Mouse (Mus musculus): ENCODE measurements around the gene Myg1. TPM values are rescaled to one million over a fixed set of nuclear protein-coding genes. Genes with fewer than 3 reads are reported as not detected.

Gene Myg1
- total and polyA plus RNA-seq, 2 experiments from 2014 or later, result 46.4 to 85.7 TPM

DNA sequence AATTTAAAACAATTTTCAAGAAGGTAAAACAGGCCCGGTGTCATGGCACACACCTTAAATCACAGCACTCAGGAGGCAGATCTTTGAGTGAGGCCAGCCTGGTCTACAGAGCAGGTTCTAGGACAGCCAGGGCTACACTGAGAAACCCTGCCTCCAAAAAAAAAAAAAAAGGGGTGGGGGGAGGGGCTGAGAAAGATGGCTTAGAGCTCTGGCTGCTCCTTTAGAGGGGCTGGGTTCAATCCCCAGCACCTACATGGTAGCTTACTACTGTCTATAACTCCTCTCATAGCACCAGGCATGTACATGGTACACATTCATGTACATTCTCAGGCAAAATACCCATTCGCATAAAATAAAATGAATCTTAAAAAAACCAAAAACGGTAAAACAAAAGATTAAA, 13.0 kb downstream of the Myg1 start:
- no peak overlapping the region for H3K4me3 ChIP-seq (ENCODE audit: low read depth, low read length)
- no peaks in the 10 kb centered on the region for H3K4me1 ChIP-seq (ENCODE audit: insufficient read depth)
- peaks cover 17% of the 10 kb centered on the region for H3K36me3 ChIP-seq (ENCODE audit: insufficient read depth)
- H3K9me3 ChIP-seq (ENCODE audit: low read length), result no peaks in the 10 kb centered on the region
- no peak overlapping the region for H3K27ac ChIP-seq (ENCODE audit: low read depth, low read length)
- H3K27me3 ChIP-seq (ENCODE audit: insufficient read depth, low read length), result no peaks in the 10 kb centered on the region
- no peak for ATAC-seq
- 94% methylated on average over 3 of the region's 3 CpGs for WGBS
- no peak overlapping the region for H3K9ac ChIP-seq
- no peak for DNase-seq
- no peak for TF ChIP-seq CTCF (IDR thresholded peaks at IDR 0.05; ENCODE audit: low read depth)
- no peak overlapping the region for H3K4me2 ChIP-seq (ENCODE audit: low read depth)

DNA sequence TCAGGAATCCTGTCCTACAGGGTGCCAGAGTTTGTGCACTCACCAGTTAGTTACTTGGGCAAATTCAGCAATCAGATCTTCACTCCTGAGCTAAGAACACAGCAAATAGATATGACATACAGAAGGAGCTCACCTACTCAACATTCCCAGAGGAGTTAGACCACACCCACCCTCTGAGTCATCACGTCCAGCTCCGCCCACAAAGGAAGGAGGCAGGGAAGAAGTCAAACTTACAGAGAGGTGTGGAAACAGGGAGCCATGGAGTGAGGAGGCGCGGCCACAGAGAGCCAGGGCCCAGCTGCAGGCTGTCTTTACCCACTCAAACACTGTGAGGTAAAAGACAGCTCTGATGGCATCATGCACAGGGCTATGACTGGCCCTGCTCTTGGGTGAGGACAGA, 14.9 kb downstream of the Myg1 start:
- no peak for TF ChIP-seq CTCF (IDR thresholded peaks at IDR 0.05; ENCODE audit: low read depth)
- Histone ChIP-seq H3K36me3 (ENCODE audit: insufficient read depth) (0 out of 2 replicates have a peak, but pooled peaks cover 14% of the 10 kb centered on the region), H3K9me3 (ENCODE audit: low read length) (no peaks in the 10 kb centered on the region), H3K4me1 (ENCODE audit: insufficient read depth) (peaks cover 4% of the 10 kb centered on the region; the same call in 1 of the 2 replicates), H3K9ac (no peak overlapping the region), H3K27ac (ENCODE audit: low read depth, low read length) (no peak overlapping the region), H3K4me3 (ENCODE audit: low read depth, low read length) (no peak overlapping the region), H3K27me3 (ENCODE audit: insufficient read depth, low read length) (no peaks in the 10 kb centered on the region), H3K4me2 (ENCODE audit: low read depth) (no peak overlapping the region)
- no peak for ATAC-seq
- DNase-seq, result no peak
- 92% methylated on average over 4 of the region's 4 CpGs for WGBS

DNA sequence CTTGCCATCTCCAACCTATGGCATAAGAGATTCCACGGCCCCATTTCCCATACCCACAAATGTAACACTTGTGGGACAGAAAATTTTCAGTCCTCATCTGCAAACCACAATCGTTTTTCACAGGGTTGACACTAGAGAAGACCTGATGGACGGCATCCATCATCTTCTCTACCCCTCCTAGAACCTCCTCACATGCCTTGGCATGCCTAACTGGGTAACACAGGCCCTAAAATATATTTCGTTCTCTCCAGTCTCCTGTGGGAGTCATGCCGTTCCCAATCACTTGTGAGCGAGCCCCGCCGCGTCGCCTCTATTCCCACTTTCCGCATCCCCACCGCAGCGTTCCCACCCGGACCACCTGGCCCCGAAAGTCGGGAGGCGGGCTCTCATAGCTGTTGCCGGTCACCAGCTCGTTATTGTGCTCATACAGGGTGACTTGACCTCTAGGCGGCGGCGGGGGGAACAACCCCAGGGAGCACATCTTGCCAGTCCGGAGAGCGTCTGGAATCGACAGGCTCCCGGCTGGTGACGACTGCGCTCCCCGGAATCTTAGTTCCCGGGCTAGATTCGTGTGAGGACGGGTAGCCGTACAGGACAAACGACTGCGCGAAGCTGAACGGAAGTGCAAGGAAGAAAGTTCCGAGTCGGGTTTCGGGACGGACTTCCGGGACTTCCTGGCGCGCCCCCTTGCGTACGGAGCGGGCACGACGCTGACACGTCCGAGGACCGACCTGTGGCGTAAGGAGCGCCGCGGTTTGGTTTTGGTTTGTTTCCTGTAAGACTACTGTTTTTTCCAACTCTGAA, 18.8 kb downstream of the Myg1 start, which contains the start of gene Aaas:
Gene Aaas, minus strand, starts transcription at position 634 of the 804 bp plus-strand sequence.
- H3K9me3 ChIP-seq (ENCODE audit: low read length), result no peaks in the 10 kb centered on the region
- peak within 1 kb of the TSS; percentile 63 for H3K27ac ChIP-seq (ENCODE audit: low read depth, low read length)
- TF ChIP-seq CTCF (IDR thresholded peaks at IDR 0.05; ENCODE audit: low read depth), result peak; percentile 91
- DNase-seq (peak; percentile 97), ATAC-seq (peak; percentile 96)
- peak within 1 kb of the TSS; percentile 87 for H3K4me2 ChIP-seq (ENCODE audit: low read depth)
- H3K4me1 ChIP-seq (ENCODE audit: insufficient read depth), result peaks cover 4% of the 10 kb centered on the region; the same call in 1 of the 2 replicates
- H3K36me3 ChIP-seq (ENCODE audit: insufficient read depth), result 0 out of 2 replicates have a peak, but pooled peaks cover 4% of the 10 kb centered on the region
- H3K4me3 ChIP-seq (ENCODE audit: low read depth, low read length), result peak within 1 kb of the TSS; percentile 71
- H3K27me3 ChIP-seq (ENCODE audit: insufficient read depth, low read length), result no peaks in the 10 kb centered on the region
- WGBS, result 1% methylated on average over 56 of the region's 56 CpGs
- H3K9ac ChIP-seq, result peak within 1 kb of the TSS; percentile 69

DNA sequence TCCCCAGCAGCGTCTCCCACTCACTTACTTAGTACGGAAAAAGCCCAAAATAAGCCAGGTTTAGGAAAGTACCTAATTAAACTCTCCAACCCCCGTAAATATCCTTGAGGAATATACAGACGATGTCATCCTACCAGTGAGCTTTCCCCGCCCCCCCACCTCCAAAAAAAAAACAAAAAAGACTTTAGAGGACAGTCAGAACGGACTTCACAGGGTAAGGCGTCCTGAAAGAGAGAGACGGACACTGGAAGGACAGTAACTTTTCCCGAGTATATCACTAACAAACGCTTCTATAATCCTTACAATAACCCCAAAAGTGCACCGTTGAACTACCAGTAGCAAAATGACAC, 19.4 kb downstream of the Myg1 start:
- 11% methylated on average over 11 of the region's 11 CpGs for WGBS
- TF ChIP-seq CTCF (IDR thresholded peaks at IDR 0.05; ENCODE audit: low read depth), result no peak
- Histone ChIP-seq H3K9me3 (ENCODE audit: low read length) (no peaks in the 10 kb centered on the region), H3K27ac (ENCODE audit: low read depth, low read length) (no peak overlapping the region), H3K4me1 (ENCODE audit: insufficient read depth) (peaks cover 4% of the 10 kb centered on the region; the same call in 1 of the 2 replicates), H3K4me3 (ENCODE audit: low read depth, low read length) (peak overlapping the region; percentile 71), H3K36me3 (ENCODE audit: insufficient read depth) (no peaks in the 10 kb centered on the region), H3K27me3 (ENCODE audit: insufficient read depth, low read length) (peaks cover 3% of the 10 kb centered on the region; the same call in 1 of the 2 replicates), H3K4me2 (ENCODE audit: low read depth) (peak overlapping the region; percentile 87), H3K9ac (peak overlapping the region; percentile 35)
- no peak for DNase-seq
- ATAC-seq, result peak; percentile 20

DNA sequence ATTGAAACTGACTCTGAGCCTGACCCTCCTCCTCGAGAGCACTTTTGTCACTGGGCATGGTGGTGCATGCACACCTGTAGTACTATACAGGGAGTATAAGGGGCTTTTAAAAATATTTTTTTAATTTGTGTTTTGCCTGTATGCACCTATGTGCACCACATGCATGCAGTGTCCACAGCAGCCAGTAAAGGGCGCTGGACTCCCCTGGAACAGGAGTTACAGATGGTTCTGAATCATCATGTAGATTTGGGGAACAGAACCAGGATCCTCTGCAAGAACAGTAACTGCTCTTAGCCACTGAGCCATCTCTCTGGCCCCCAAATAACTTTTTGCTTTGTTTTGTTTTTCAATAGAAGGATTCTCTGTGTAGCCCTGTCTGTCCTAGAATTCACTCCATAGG, 20.7 kb downstream of the Myg1 start:
- 65% methylated on average over 2 of the region's 2 CpGs for WGBS
- Histone ChIP-seq H3K9ac (no peak overlapping the region), H3K4me1 (ENCODE audit: insufficient read depth) (peaks cover 4% of the 10 kb centered on the region; the same call in 1 of the 2 replicates), H3K4me3 (ENCODE audit: low read depth, low read length) (no peak overlapping the region), H3K9me3 (ENCODE audit: low read length) (no peaks in the 10 kb centered on the region), H3K27me3 (ENCODE audit: insufficient read depth, low read length) (peaks cover 12% of the 10 kb centered on the region), H3K27ac (ENCODE audit: low read depth, low read length) (no peak overlapping the region), H3K4me2 (ENCODE audit: low read depth) (no peak overlapping the region), H3K36me3 (ENCODE audit: insufficient read depth) (no peaks in the 10 kb centered on the region)
- ATAC-seq (no peak), DNase-seq (no peak)
- TF ChIP-seq CTCF (IDR thresholded peaks at IDR 0.05; ENCODE audit: low read depth), result no peak

DNA sequence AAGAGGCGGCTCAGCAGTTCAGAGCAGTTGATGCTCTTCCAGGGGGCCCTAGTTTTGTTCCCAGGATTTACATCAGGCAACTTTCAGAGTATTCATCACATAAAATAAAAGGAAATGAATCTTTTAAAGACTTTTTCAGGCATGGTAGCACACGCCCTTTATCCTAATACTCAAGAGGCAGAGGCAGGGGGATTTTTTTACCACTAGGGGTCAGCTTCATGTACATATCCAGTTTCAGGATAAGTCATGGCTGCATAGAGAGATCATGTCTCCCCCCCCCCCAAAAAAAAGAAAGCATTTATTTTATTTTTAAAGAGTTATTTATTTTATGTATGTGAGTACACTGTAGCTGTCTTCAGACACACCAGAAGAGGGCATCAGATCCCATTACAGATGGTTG, 22.5 kb downstream of the Myg1 start:
- Histone ChIP-seq H3K4me2 (ENCODE audit: low read depth) (no peak overlapping the region), H3K9me3 (ENCODE audit: low read length) (no peaks in the 10 kb centered on the region), H3K36me3 (ENCODE audit: insufficient read depth) (no peaks in the 10 kb centered on the region), H3K4me3 (ENCODE audit: low read depth, low read length) (no peak overlapping the region), H3K27me3 (ENCODE audit: insufficient read depth, low read length) (peaks cover 28% of the 10 kb centered on the region), H3K4me1 (ENCODE audit: insufficient read depth) (peaks cover 4% of the 10 kb centered on the region; the same call in 1 of the 2 replicates), H3K27ac (ENCODE audit: low read depth, low read length) (no peak overlapping the region), H3K9ac (no peak overlapping the region)
- ATAC-seq (no peak), DNase-seq (no peak)
- TF ChIP-seq CTCF (IDR thresholded peaks at IDR 0.05; ENCODE audit: low read depth), result no peak
- WGBS, result 83% methylated on average over 2 of the region's 2 CpGs

Data from forebrain, postnatal 0 days (tissue).